Mouse (Mus musculus): ENCODE results near the gene Bbs2.
A peak's percentile ranks its signal among the peaks of the same experiment; 100 is the strongest.
"Not testable (repeated sequence)": the region's sequence is repeated elsewhere in the genome, so short reads cannot be mapped to it uniquely, and the experiment has no call there.

The Bbs2 gene

GRCm38 (mm10) chr8:94098081-94098974 is at the start of gene Bbs2:
Gene Bbs2 (minus strand): TSS chr8:94098928.
- peak; percentile 99 to 100 for DNase-seq (ENCODE audit: inconsistent age in 2 of 2, low spot score in 1 of 2)

- DNase-seq (ENCODE audit: inconsistent age in 2 of 2, low spot score in 1 of 2), result no peak
These were observed 49.5 kb upstream of the Bbs2 start for GRCm38 (mm10) chr8:94148236-94148635.

GRCm38 (mm10) chr8:94140266-94140795 is 41.6 kb upstream of the Bbs2 start:
- DNase-seq (ENCODE audit: inconsistent age in 2 of 2, low spot score in 1 of 2), result peak in 1 of 2 experiments; percentile 69

GRCm38 (mm10) chr8:94136933-94137332 is 38.2 kb upstream of the Bbs2 start, which contains the start of gene Mt4:
Gene Mt4 (plus strand): TSS chr8:94137197.
- DNase-seq (ENCODE audit: inconsistent age in 2 of 2, low spot score in 1 of 2), result no peak

DNA sequence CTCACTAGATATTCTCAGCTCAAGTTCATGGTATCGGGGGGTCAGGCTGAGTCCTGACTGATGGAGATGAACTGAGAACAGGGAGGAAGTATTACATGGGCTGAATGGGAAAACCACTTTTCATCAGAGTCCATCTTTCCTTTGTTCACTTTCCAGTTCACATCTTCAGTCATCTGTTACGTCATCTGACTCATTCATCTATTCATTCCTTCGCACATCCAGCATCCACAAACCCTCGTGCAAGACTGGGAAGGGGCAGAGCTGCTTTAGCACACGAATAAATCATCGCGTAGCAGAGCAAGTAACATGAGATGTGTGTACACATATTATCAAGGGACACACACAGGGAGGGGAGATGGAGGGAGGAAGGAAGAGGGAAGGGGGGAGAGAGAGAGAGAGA is 37.5 kb upstream of the Bbs2 start:
- DNase-seq (ENCODE audit: inconsistent age in 2 of 2, low spot score in 1 of 2), result no peak

DNA sequence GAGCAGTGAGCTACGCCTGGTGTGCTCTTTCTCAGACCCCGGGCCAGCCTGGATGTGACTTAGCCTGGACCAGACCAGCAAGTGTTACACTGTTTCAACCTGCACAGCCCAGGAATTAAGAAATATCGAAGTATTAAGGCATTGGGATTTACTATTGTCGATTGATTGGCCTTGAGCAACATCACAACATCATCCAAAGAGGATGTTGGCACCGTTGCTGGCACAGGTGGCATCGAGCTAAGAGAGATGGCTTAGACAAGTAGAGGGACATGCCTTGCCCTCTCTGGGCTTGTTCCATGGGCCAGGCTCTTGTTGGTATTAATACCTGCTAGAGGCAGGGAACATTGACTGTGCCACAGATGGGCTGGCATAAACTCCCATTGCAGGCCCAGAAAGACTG is 36.8 kb upstream of the Bbs2 start:
- no peak for DNase-seq (ENCODE audit: inconsistent age in 2 of 2, low spot score in 1 of 2)

DNA sequence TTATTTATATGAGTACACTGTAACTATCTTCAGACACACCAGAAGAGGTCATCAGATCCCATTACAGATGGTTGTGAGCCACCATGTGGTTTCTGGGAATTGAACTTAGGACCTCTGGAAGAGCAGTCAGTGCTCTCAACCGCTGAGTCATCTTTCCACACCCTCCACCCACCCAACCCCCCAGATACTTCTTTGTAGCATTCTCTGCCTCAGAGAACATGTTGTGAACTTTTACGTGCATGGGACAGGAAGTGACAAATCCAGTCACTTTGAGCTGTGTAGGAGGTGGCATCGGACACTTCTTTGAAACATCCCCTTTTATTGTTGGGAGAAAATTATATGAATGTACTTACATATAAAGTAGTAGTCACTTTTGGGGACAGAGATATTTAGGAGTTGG is 35.9 kb upstream of the Bbs2 start:
- DNase-seq (ENCODE audit: inconsistent age in 2 of 2, low spot score in 1 of 2), result not testable (repeated sequence)

DNA sequence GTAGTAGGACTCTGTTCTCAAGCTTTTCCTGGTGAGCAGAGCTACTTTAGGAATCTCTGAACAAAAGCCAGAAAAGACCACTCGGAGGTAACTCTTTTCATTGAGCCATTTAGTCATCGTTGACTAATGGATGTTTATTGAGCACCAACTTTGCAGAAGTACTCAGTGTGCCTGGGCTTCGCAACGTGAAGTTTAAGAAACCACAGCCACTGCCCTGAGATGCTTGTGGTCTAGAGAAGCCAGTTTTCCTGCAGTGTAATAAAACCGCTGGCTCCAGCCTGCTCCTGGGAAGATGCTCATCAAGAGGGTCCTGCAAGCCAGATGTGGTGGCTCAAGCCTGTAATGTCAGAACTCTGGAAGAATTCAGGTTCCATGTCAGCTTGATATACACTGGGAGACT is 33.4 kb upstream of the Bbs2 start:
- DNase-seq (ENCODE audit: inconsistent age in 2 of 2, low spot score in 1 of 2), result no peak

GRCm38 (mm10) chr8:94130126-94130525 is 31.4 kb upstream of the Bbs2 start:
- no peak for DNase-seq (ENCODE audit: inconsistent age in 2 of 2, low spot score in 1 of 2)

GRCm38 (mm10) chr8:94129133-94129789 is 30.5 kb upstream of the Bbs2 start:
- DNase-seq (ENCODE audit: inconsistent age in 2 of 2, low spot score in 1 of 2), result no peak

DNA sequence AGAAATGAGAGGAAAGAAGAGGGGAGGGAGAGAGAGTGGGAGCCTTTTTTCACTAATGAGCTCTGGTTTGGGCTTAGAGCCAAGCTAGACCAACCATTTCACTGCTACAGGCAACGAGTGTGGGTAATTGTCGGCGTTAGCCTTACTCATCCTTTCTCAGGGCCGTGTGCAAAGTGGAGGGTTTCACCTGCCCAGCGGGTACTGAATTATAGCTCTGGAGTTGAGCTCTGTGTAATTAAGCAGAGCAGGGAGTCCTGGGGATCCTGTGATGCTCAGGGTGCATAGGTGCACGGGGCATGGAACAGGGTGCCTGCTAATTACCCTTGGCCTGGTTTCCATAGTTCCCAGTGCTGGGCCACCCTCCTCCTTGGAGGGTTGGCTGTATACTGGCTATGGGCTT is 29.0 kb upstream of the Bbs2 start:
- DNase-seq (ENCODE audit: inconsistent age in 2 of 2, low spot score in 1 of 2), result no peak

DNA sequence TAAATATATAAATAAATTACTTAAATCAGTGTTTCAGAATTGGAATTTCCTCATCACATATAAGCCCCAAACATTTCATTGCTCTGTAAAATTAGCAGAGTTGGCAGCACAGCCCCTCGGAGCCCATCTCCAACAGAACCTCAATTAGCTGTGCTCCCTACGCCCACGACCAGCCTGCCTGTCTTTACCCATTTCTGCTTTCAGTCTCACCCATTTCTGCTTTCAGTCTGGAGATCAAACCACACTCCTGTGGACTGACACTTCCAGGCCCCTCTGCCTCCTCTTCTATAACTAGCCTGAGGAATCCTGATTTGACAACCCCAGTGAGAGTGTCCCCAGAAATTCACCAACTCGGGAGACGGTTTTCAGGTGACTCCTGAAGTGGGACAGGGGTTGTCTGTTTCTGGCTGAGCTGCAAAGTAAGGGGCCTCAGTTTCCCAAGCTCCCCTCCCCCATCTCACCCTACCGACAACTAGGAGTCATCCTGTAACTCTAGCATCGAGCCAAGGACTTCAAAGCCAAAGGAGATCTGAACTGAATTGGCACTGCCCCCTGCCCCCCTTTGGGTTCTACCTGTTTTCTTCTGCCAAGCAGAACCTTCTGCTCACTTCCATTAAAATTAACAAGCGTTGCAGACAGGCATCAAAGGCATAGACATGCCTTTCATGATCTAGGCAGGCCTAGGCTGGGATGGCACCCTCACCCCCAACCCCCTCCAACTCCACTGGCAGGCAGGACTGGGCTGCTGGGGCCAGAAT is 24.2 kb upstream of the Bbs2 start:
- DNase-seq (ENCODE audit: inconsistent age in 2 of 2, low spot score in 1 of 2), result no peak

DNA sequence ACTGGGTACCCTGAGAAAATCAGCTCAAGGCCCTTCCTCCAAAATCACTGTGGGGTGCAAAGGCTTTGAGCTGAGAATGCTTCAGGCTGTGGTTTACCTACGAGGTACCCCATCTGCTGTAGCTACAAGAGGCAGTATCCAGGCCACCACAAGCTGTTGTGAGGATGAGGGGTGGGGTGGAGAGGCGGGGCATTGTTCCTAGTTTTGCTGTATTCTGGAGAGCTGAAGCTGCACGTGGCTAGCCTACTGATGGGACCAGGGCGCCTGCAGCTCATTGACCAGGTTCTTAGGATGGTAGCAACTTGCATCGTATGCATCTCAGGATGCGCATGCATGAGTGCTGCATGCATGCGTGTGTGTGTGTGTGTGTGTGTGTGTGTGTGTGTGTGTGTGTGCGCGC is 22.9 kb upstream of the Bbs2 start:
- DNase-seq (ENCODE audit: inconsistent age in 2 of 2, low spot score in 1 of 2), result no peak

GRCm38 (mm10) chr8:94118776-94119430 is 20.2 kb upstream of the Bbs2 start:
- DNase-seq (ENCODE audit: inconsistent age in 2 of 2, low spot score in 1 of 2), result no peak

GRCm38 (mm10) chr8:94113972-94114371 is 15.2 kb upstream of the Bbs2 start:
- DNase-seq (ENCODE audit: inconsistent age in 2 of 2, low spot score in 1 of 2), result no peak

GRCm38 (mm10) chr8:94113435-94113834 is 14.7 kb upstream of the Bbs2 start:
- no peak for DNase-seq (ENCODE audit: inconsistent age in 2 of 2, low spot score in 1 of 2)

DNA sequence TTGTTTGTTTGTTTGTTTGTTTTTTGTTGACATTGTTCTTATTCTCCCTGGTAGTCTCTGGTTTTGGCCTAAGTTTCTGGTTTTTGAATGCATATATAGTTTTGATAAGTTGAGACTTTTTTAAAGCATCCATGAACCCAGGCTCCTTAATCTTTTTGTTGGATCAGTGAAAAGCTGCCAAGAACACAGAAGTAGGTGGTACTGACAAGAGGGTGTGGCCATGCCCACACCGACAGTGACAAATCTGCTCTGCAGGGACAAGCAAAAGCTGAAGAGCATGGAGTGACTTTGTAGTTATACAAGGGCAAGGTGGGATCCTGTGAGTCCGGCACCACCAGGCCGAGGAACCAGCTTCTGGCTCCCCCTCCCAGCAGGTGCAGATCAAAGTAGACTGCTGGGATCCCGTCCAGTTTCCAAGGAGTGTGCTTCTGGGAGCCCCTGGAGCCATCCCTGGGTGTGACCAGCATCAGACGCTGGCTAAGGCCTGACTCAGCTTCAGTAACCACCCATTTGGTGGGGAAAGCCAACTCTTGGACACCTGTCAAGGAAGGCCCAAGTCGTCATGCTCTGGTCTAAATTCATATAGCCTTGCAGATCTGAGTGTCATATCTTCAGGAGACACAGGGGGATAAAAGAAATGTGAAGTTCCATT is 11.9 kb upstream of the Bbs2 start:
- DNase-seq (ENCODE audit: inconsistent age in 2 of 2, low spot score in 1 of 2), result no peak

- DNase-seq (ENCODE audit: inconsistent age in 2 of 2, low spot score in 1 of 2), result no peak
These were observed 11.1 kb upstream of the Bbs2 start for GRCm38 (mm10) chr8:94109835-94110234.

DNA sequence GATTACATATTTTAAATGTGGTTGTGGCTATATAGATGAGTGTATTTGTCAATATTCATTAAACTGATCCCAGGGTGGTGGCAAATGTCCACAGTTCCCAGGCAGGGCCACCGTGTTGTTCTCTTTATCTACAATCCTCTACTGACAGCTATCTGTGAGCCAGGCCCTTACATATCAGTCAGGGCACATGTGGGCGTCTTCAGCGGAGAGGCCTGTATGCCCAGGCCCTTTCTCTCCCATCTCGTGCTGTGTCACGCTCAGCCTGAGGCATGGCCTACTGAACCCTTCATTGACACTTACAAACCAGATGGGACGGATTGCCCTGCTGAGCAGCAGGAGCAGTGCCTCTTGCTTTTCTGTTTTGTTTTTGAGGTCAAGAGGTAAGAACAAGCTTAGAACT is 10.7 kb upstream of the Bbs2 start:
- DNase-seq (ENCODE audit: inconsistent age in 2 of 2, low spot score in 1 of 2), result no peak

GRCm38 (mm10) chr8:94107871-94108270 is 9.1 kb upstream of the Bbs2 start:
- peak; percentile 62 to 87 for DNase-seq (ENCODE audit: inconsistent age in 2 of 2, low spot score in 1 of 2)
